Mouse (Mus musculus) spleen, adult 2 months (tissue): ENCODE measurements around the gene Crocc2. TPM values are rescaled to one million over a fixed set of nuclear protein-coding genes. Genes with fewer than 3 reads are reported as not detected.

Experiments
- DNase-seq, 2 experiments: peaks; one replicate each; pipeline versions ENCODE4 v3.0.0 to v3.0.0-alpha.2; 2012 to 2021; ENCODE audit warnings: low spot score in 2 of 2, low read depth in 1 of 2
- H3K27ac ChIP-seq: fragments of 200-500 bp; 2 replicates; pipeline ENCODE4 v1.5.1; 2012; ENCODE audit warnings: low read length, inconsistent platforms; ENCODE audit not compliant: insufficient read depth
- H3K27me3 ChIP-seq: fragments of 200-500 bp; 2 replicates; pipeline ENCODE4 v1.6.1; 2012; ENCODE audit warnings: mild to moderate bottlenecking, moderate library complexity, low read length, inconsistent platforms; ENCODE audit not compliant: control insufficient read depth, insufficient read depth
- H3K36me3 ChIP-seq: fragments of 200-500 bp; 2 replicates; pipeline ENCODE4 v1.6.1; 2012; ENCODE audit warnings: mild to moderate bottlenecking, low read length, inconsistent platforms; ENCODE audit not compliant: control insufficient read depth, insufficient read depth
- H3K4me1 ChIP-seq: fragments of 200-500 bp; 2 replicates; pipeline ENCODE4 v1.6.1; 2011; ENCODE audit warnings: inconsistent platforms; ENCODE audit not compliant: control insufficient read depth, insufficient read depth, insufficient read length
- H3K4me3 ChIP-seq: fragments of 200-500 bp; 2 replicates; pipeline ENCODE4 v1.5.1; 2011; ENCODE audit warnings: mild to moderate bottlenecking, inconsistent platforms; ENCODE audit not compliant: insufficient read depth, insufficient read length; ENCODE audit errors: extremely low read depth
- CTCF ChIP-seq: fragments of 200-500 bp; IDR thresholded peaks from 2 replicates; pipeline ENCODE4 v1.5.1; 2011; ENCODE audit warnings: mild to moderate bottlenecking, inconsistent platforms; ENCODE audit not compliant: insufficient read depth, insufficient read length, insufficient replicate concordance; ENCODE audit errors: extremely low read depth
- POLR2A ChIP-seq: fragments of 200-500 bp; IDR thresholded peaks from 2 replicates; pipeline ENCODE4 v1.6.1; 2011; ENCODE audit warnings: low read depth, low read length, inconsistent platforms
- WGBS: fragments of 180-500 bp; shearing (Covaris S2); methylation state at CpG from one replicate; pipeline ENCODE4 v1.1.7; 2018; 5-methylcytosine and 5-hydroxymethylcytosine counted together
- polyA plus RNA-seq: library from polyadenylated mRNA; depleted of rRNA; stranded (reverse); fragments of >200 nt; gene quantifications from 2 replicates; pipeline ENCODE4 v1.2.3, GENCODE M21; 2012

The Crocc2 gene
- polyA plus RNA-seq, 1 experiment = 0.16 TPM

GRCm38 (mm10) chr1:93227303-93227975 lies 58.9 kb downstream of the Crocc2 start:
- H3K4me1 ChIP-seq = no peaks in the 10 kb centered on the region
- DNase-seq = no peak
- H3K27me3 ChIP-seq = no peaks in the 10 kb centered on the region
- H3K4me3 ChIP-seq = no peak overlapping the region
- TF ChIP-seq POLR2A = no peak
- no peak for TF ChIP-seq CTCF
- no peak overlapping the region for H3K27ac ChIP-seq
- WGBS = 75% methylated on average over 7 of the region's 7 CpGs
- H3K36me3 ChIP-seq = no peaks in the 10 kb centered on the region

GRCm38 (mm10) chr1:93227976-93228365 lies 59.4 kb downstream of the Crocc2 start:
- no peak for DNase-seq
- TF ChIP-seq POLR2A = no peak
- TF ChIP-seq CTCF = no peak
- Histone ChIP-seq H3K27ac (no peak overlapping the region), H3K27me3 (no peaks in the 10 kb centered on the region), H3K4me3 (no peak overlapping the region), H3K36me3 (no peaks in the 10 kb centered on the region), H3K4me1 (no peaks in the 10 kb centered on the region)
- 89% methylated on average over 7 of the region's 7 CpGs for WGBS

GRCm38 (mm10) chr1:93229221-93229620 lies 60.7 kb downstream of the Crocc2 start:
- WGBS = 85% methylated on average over 6 of the region's 6 CpGs
- Histone ChIP-seq H3K27me3 (no peaks in the 10 kb centered on the region), H3K36me3 (no peaks in the 10 kb centered on the region), H3K4me1 (no peaks in the 10 kb centered on the region), H3K4me3 (no peak overlapping the region), H3K27ac (peak overlapping the region; percentile 16; the same call in 1 of the 2 replicates)
- DNase-seq = no peak
- TF ChIP-seq CTCF = no peak
- no peak for TF ChIP-seq POLR2A

GRCm38 (mm10) chr1:93229626-93230025 lies 61.1 kb downstream of the Crocc2 start:
- no peak overlapping the region for H3K27ac ChIP-seq
- no peaks in the 10 kb centered on the region for H3K4me1 ChIP-seq
- no peak for TF ChIP-seq POLR2A
- DNase-seq = no peak
- H3K4me3 ChIP-seq = no peak overlapping the region
- H3K36me3 ChIP-seq = no peaks in the 10 kb centered on the region
- no peaks in the 10 kb centered on the region for H3K27me3 ChIP-seq
- WGBS = 84% methylated on average over 4 of the region's 4 CpGs

GRCm38 (mm10) chr1:93235576-93236544 lies 67.3 kb downstream of the Crocc2 start, which contains the start of gene Sned1:
Gene Sned1, plus strand, starts transcription at chr1:93235841.
- Histone ChIP-seq H3K36me3 (no peaks in the 10 kb centered on the region), H3K27ac (peak within 1 kb of the TSS; percentile 39), H3K27me3 (0 out of 2 replicates have a peak, but pooled peaks cover 2% of the 10 kb centered on the region), H3K4me3 (peak within 1 kb of the TSS; percentile 44), H3K4me1 (no peaks in the 10 kb centered on the region; the same call in 1 of the 2 replicates)
- WGBS = 2% methylated on average over 100 of the region's 100 CpGs
- peak in 1 of 2 experiments; percentile 52 for DNase-seq
- TF ChIP-seq POLR2A (peak; percentile 56), CTCF (no peak)

- TF ChIP-seq CTCF (no peak), POLR2A (no peak)
Measured at GRCm38 (mm10) chr1:93236545-93236924, 68.0 kb downstream of the Crocc2 start.

More at GRCm38 (mm10) chr1:93236545-93236924, 68.0 kb downstream of the Crocc2 start:
- Histone ChIP-seq H3K36me3 (no peaks in the 10 kb centered on the region), H3K4me3 (peak overlapping the region; percentile 44; the same call in 1 of the 2 replicates), H3K27me3 (0 out of 2 replicates have a peak, but pooled peaks cover 2% of the 10 kb centered on the region), H3K27ac (no peak overlapping the region), H3K4me1 (no peaks in the 10 kb centered on the region; the same call in 1 of the 2 replicates)
- DNase-seq = no peak
- WGBS = 18% methylated on average over 3 of the region's 3 CpGs
